Mouse (Mus musculus) forebrain, embryonic 15.5 days (tissue): Measurements from ENCODE around the gene Cpped1. TPM values are rescaled to one million over a fixed set of nuclear protein-coding genes. Genes with fewer than 3 reads are reported as not detected.

Experiments
- ATAC-seq: fragments of 200-750 bp; cut with Nextera tagmentation; replicated peaks from 2 replicates; pipeline ENCODE4 v1.8.0; 2017; ENCODE audit warnings: mild to moderate bottlenecking, moderate TSS enrichment, moderate library complexity
- H3K27ac ChIP-seq: fragments of 300-500 bp; sonication (generic); replicated peaks from 2 replicates; pipeline ENCODE4 v1.5.1; 2015; ENCODE audit warnings: mild to moderate bottlenecking, inconsistent platforms
- H3K27me3 ChIP-seq: fragments of 300-500 bp; sonication (generic); 2 replicates; pipeline ENCODE4 v1.6.1; 2015; ENCODE audit warnings: inconsistent platforms
- H3K36me3 ChIP-seq: fragments of 300-500 bp; sonication (generic); 2 replicates; pipeline ENCODE4 v1.6.1; 2015; ENCODE audit warnings: mild to moderate bottlenecking, inconsistent platforms
- H3K4me1 ChIP-seq: fragments of 300-500 bp; sonication (generic); 2 replicates; pipeline ENCODE4 v1.6.1; 2015; ENCODE audit warnings: inconsistent platforms
- H3K4me2 ChIP-seq: fragments of 300-500 bp; sonication (generic); replicated peaks from 2 replicates; pipeline ENCODE4 v1.6.1; 2015; ENCODE audit warnings: mild to moderate bottlenecking, inconsistent platforms
- H3K4me3 ChIP-seq: fragments of 300-500 bp; sonication (generic); 2 replicates; pipeline ENCODE4 v1.5.1; 2015; ENCODE audit warnings: mild to moderate bottlenecking, inconsistent platforms
- H3K9ac ChIP-seq: fragments of 300-500 bp; sonication (generic); replicated peaks from 2 replicates; pipeline ENCODE4 v1.6.1; 2015; ENCODE audit warnings: mild to moderate bottlenecking, inconsistent platforms
- H3K9me3 ChIP-seq: fragments of 300-500 bp; sonication (generic); 2 replicates; pipeline ENCODE4 v1.6.1; 2016; ENCODE audit warnings: inconsistent platforms
- WGBS: fragments of 180-500 bp; shearing (Covaris S2); methylation state at CpG from one replicate; pipeline ENCODE4 v1.1.7; 2015; ENCODE audit warnings: mixed read lengths; 5-methylcytosine and 5-hydroxymethylcytosine counted together
- polyA plus RNA-seq: library from polyadenylated mRNA; unstranded; fragments of >200 nt; fragmentation: Nextera tagmentation; extraction: Ambion mirVana; gene quantifications from 2 replicates; pipeline ENCODE4 v1.2.1, GENCODE M21; 2015

Cpped1 gene
- polyA plus RNA-seq, 1 experiment from 2014 or later = 13.6 TPM

DNA sequence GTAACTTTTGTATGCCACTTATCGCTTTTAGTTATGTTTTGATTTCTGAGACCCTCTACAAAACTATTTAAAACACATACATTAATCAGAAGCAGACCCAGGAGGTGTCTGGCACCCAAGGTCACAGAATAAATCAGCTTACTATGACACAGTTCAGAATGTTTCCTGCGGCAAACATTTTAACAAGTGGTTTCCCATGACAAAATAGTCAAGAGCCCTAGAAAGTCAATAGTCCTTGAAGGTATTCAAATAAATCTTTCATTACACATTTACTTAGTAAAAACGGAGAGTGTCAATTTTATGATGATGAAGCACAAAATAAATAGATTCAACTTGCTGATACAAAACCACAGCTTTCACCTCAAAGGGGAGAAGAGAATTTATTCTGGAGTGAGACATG is 19.5 kb downstream of the Cpped1 start:
- Histone ChIP-seq H3K4me1 (no peaks in the 10 kb centered on the region), H3K9me3 (no peaks in the 10 kb centered on the region), H3K27ac (no peak overlapping the region), H3K4me3 (no peak overlapping the region), H3K4me2 (no peak overlapping the region), H3K9ac (no peak overlapping the region), H3K27me3 (no peaks in the 10 kb centered on the region), H3K36me3 (no peaks in the 10 kb centered on the region; the same call in 1 of the 2 replicates)
- 84% methylated on average over 3 of the region's 3 CpGs for WGBS
- ATAC-seq = no peak

DNA sequence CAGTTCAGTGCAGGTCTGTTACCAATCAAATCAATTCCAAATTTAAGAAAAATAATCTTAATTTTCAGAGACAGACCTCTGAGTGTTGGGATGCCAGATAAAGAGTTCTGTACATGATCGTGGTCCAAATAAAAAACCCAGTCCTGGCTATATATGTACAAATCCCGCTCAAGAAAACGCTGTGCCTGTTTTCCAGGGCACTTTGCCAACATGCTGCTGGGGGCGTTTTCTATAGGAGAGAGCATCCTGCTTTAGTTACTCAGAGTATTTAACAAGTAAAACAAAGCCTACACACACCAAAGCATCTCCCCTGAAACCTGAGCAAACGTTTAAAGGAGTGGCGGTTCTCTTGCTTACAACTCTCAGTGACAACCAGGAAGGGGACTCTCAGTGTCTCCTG is 27.4 kb downstream of the Cpped1 start:
- no peaks in the 10 kb centered on the region; the same call in 1 of the 2 replicates for H3K36me3 ChIP-seq
- H3K4me3 ChIP-seq = no peak overlapping the region
- H3K4me1 ChIP-seq = peaks cover 6% of the 10 kb centered on the region
- 41% methylated on average over 6 of the region's 6 CpGs for WGBS
- 0 out of 2 replicates have a peak, but pooled peaks have one; percentile 19 for ATAC-seq
- H3K27me3 ChIP-seq = no peaks in the 10 kb centered on the region
- H3K27ac ChIP-seq = 0 out of 2 replicates have a peak overlapping the region, but pooled peaks have one; percentile 25
- no peak overlapping the region for H3K4me2 ChIP-seq
- H3K9me3 ChIP-seq = no peaks in the 10 kb centered on the region
- H3K9ac ChIP-seq = no peak overlapping the region

DNA sequence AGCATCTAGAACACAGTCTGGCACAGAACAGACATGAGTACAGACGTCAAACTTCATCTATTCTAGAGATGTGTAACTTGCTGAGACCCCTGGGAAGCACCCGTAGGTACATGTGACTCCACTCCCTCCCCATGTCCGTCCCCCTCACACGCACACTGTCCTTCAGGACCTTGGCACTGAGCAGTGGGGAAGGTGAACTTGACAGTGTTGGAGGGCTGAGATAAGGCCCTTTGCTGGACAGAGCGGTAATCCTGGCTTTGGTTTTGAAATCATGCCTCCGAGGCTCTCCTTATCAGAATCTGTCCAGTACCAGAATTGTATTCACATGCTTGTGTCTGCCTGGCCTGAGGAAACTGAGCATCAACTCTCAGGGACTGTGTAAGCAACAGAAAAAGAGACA is 28.8 kb downstream of the Cpped1 start:
- Histone ChIP-seq H3K27ac (no peak overlapping the region), H3K4me3 (no peak overlapping the region), H3K9ac (no peak overlapping the region), H3K27me3 (no peaks in the 10 kb centered on the region), H3K4me2 (no peak overlapping the region), H3K36me3 (no peaks in the 10 kb centered on the region), H3K9me3 (no peaks in the 10 kb centered on the region), H3K4me1 (peaks cover 6% of the 10 kb centered on the region)
- ATAC-seq = no peak
- WGBS = 91% methylated on average over 6 of the region's 6 CpGs

DNA sequence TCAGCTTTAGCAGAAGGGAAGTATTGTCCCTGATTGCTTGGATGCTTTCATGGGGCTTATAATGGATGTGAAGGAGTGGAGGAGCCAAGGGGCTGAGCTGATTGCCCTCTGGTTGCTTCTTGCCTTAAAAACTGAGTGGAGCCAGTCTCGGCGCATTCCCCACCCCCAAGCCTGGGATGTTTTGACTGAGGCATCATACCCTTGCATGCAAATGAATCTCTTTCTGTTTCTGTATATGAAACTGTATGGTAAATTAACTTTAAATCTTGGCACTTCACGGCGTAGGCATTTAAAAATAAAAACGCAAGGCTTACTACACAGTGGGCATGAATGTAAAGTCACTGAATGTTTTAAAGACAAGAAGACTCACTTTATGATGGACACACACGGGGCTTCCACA is 30.0 kb downstream of the Cpped1 start:
- no peak for ATAC-seq
- WGBS = 56% methylated on average over 6 of the region's 6 CpGs
- peaks cover 6% of the 10 kb centered on the region for H3K4me1 ChIP-seq
- no peak overlapping the region for H3K4me3 ChIP-seq
- H3K27me3 ChIP-seq = no peaks in the 10 kb centered on the region
- H3K36me3 ChIP-seq = no peaks in the 10 kb centered on the region
- no peak overlapping the region for H3K27ac ChIP-seq
- no peak overlapping the region for H3K4me2 ChIP-seq
- H3K9ac ChIP-seq = no peak overlapping the region
- H3K9me3 ChIP-seq = no peaks in the 10 kb centered on the region

DNA sequence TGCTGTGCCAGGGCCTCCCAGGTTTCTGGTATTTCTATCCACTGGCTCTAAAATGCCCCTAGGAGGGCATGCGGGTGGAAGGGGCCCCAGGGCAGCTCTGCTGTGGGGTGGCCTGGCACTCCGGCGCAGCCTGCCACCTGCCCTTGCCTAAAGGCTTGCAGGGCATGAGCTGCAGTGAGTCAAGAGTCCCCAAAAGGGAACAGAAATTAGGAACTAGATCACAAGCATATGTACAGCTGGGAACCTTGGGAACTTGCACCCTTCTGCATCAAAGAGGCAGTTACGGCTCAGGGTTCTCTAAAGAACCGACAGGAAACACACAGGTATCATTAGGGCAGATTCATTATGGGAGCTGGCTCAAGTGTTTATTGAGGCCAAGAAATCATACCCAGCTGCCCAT is 34.0 kb downstream of the Cpped1 start:
- Histone ChIP-seq H3K9me3 (no peaks in the 10 kb centered on the region), H3K9ac (no peak overlapping the region), H3K4me3 (no peak overlapping the region), H3K27me3 (no peaks in the 10 kb centered on the region), H3K4me2 (no peak overlapping the region), H3K27ac (no peak overlapping the region), H3K4me1 (no peaks in the 10 kb centered on the region), H3K36me3 (no peaks in the 10 kb centered on the region)
- ATAC-seq = no peak
- 86% methylated on average over 5 of the region's 5 CpGs for WGBS

DNA sequence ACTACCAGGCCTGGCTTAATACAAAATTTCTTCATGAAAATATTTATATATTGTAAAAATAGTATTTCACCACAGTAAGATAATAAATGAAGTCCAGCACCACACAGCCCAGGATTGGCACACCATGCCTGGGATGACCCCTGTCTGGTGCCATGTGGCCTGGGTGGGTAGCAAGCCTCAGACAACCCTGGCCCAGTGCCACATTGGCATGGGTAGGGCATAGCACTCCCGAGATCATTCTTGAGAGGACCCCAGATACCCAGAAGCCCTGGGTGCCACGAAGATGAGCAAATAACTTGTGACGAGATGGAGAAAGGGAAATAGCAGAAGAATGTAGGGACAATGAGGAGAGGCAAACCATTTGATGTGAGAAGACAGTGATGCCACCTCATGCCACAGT is 36.0 kb downstream of the Cpped1 start:
- no peak overlapping the region for H3K4me3 ChIP-seq
- no peak overlapping the region for H3K4me2 ChIP-seq
- H3K27me3 ChIP-seq = no peaks in the 10 kb centered on the region
- H3K27ac ChIP-seq = no peak overlapping the region
- no peaks in the 10 kb centered on the region for H3K36me3 ChIP-seq
- no peaks in the 10 kb centered on the region for H3K9me3 ChIP-seq
- H3K4me1 ChIP-seq = no peaks in the 10 kb centered on the region
- ATAC-seq = no peak
- 91% methylated on average over 3 of the region's 3 CpGs for WGBS
- H3K9ac ChIP-seq = no peak overlapping the region

DNA sequence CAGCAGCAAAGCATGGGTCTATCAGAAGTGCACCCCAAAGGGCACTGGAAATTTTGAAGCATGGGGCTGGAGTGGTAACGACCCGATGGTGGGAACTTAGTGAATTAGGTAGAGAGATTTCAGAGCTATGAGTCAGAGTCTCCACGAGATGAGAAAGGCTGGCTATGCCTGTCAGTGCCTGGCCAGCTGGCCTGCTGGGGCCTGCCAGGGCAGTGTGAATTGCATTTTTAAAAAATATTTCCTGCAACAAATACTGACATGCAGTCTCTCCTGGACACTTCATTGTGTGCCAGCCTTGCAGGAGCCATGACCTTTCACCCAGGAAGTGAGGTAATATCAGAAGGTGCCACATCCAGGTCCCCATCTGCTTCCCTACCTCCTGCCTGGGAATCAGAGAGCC is 40.8 kb downstream of the Cpped1 start:
- no peak overlapping the region for H3K4me3 ChIP-seq
- WGBS = 93% methylated on average over 3 of the region's 3 CpGs
- no peaks in the 10 kb centered on the region for H3K36me3 ChIP-seq
- no peaks in the 10 kb centered on the region for H3K4me1 ChIP-seq
- H3K4me2 ChIP-seq = no peak overlapping the region
- ATAC-seq = no peak
- H3K9ac ChIP-seq = no peak overlapping the region
- H3K27me3 ChIP-seq = no peaks in the 10 kb centered on the region
- H3K9me3 ChIP-seq = no peaks in the 10 kb centered on the region
- H3K27ac ChIP-seq = no peak overlapping the region

DNA sequence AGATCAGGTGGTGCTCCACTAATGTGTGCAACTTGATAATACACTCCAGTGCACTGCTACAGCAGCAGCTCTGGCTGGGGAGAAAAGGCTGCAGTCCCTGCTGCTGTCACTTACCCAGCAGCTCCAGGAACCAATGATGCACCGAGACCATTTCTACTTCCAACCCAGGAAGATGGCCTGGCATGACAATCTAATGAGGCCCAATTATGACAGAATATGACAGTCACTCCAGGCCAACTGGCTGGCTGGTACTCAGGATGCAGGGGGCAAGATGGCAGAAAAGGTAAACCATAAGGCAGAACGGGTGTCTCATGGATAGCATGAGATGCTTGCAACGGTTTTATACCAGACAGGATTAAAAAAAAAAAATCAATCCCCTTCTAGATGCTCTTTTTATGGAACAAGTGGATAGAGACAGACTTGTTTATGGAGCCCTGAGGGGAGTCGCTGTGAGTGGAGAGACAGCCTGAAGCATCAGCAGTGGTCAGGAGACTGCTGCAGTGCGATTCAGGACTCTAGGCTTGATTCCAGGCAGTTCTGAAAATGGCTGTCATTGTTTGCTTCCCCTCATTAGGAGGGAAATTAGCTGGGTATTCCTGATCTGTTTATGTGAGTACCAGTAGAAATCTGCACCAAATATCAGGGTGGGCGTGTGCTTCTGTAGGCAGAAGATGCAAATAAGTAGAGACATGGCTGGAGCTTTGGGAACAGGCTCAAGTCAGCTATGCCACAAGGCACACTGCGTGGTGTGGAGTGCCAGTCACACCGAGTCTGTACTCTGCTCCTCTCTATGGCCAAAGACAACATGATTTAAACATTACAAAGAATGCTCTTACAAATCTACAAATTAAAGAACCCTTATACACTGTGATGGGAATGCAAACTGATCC is 56.3 kb downstream of the Cpped1 start:
- ATAC-seq = peak; percentile 46
- no peak overlapping the region for H3K4me2 ChIP-seq
- no peak overlapping the region for H3K4me3 ChIP-seq
- WGBS = 51% methylated on average over 8 of the region's 8 CpGs
- H3K27me3 ChIP-seq = no peaks in the 10 kb centered on the region
- H3K4me1 ChIP-seq = peaks cover 11% of the 10 kb centered on the region; the same call in 1 of the 2 replicates
- H3K9me3 ChIP-seq = no peaks in the 10 kb centered on the region
- no peaks in the 10 kb centered on the region for H3K36me3 ChIP-seq
- H3K27ac ChIP-seq = peak overlapping the region; percentile 34; the same call in 1 of the 2 replicates
- no peak overlapping the region for H3K9ac ChIP-seq

DNA sequence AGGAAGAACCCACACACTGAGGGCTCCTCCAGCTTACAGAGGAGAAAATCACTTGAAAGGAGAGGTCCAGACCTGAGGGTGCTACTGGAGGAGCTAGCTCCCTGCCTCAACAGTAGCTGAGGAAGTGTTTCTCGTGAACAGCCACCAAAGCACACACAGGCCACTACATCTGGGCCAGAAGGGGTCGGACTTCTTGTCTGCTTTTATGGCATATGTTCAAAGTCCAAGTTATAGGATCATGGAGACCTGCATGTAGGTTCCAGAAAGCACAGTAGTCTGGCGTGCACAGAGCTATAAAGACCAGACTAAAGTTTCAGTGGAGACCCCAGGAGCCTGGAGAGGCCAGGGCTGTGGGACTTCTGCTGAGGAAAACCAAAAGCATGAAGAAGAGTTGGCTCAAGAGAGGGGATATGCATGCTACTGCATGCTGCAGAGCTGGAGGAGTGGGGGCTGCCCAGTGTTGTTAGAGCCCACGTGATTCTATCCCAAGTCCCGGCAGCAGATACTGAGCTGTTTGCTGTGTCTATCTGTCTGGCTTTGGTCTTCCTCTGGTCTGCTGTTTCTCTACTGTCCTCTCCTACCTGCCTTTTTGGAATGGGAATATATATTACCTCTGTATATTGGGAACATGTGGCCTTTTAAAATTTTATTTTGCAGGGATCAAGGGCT is 60.1 kb downstream of the Cpped1 start:
- H3K4me2 ChIP-seq = no peak overlapping the region
- no peaks in the 10 kb centered on the region for H3K36me3 ChIP-seq
- H3K4me3 ChIP-seq = no peak overlapping the region
- H3K27me3 ChIP-seq = no peaks in the 10 kb centered on the region
- H3K27ac ChIP-seq = no peak overlapping the region
- WGBS = 85% methylated on average over 5 of the region's 5 CpGs
- no peak overlapping the region for H3K9ac ChIP-seq
- ATAC-seq = no peak
- no peaks in the 10 kb centered on the region for H3K9me3 ChIP-seq
- peaks cover 19% of the 10 kb centered on the region for H3K4me1 ChIP-seq

DNA sequence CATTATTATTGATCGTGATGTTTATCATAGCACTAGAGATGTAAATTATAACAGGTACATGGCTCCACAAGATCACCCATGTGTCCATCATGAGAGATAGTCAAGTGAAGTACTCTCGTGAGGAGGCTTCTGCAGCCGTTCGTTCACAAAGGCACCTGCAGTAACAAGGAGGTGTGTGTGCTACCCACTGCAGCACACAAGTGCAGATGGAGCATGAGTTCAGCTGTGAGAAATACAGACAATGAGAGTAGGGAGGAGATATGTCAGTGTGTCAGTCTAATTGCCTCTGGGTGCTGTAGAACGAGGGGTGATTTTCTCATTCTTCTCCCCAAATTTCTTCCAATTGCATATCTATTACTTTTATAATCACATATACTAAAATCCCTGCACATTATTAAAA is 63.9 kb downstream of the Cpped1 start:
- no peaks in the 10 kb centered on the region for H3K9me3 ChIP-seq
- 63% methylated on average over 5 of the region's 5 CpGs for WGBS

DNA sequence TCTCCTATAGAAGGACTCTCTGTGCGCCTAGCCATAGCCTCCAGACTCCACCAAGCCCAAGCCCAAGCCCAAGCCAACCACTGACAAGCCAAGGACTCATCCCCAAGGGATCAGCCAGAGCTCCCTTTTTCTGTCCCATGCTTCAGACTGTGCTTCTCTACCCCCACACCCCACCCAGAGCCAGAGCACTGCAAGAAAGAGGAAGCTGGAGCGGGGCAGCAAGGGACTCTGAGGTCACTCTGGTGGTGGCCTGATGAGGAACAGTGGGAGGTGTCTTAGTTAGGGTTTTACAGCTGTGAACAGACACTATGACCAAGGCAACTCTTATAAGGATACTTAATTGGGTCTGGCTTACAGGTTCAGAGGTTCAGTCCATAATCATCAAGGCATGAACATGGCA is 65.8 kb downstream of the Cpped1 start:
- WGBS = 89% methylated on average over 2 of the region's 2 CpGs
- no peak overlapping the region for H3K9ac ChIP-seq
- H3K27ac ChIP-seq = no peak overlapping the region
- H3K36me3 ChIP-seq = no peaks in the 10 kb centered on the region
- peaks cover 9% of the 10 kb centered on the region; the same call in 1 of the 2 replicates for H3K4me1 ChIP-seq
- no peak overlapping the region for H3K4me3 ChIP-seq
- no peaks in the 10 kb centered on the region for H3K9me3 ChIP-seq
- H3K4me2 ChIP-seq = no peak overlapping the region
- no peaks in the 10 kb centered on the region for H3K27me3 ChIP-seq
- ATAC-seq = no peak

More for the DNA sequence above, 63.9 kb downstream of the Cpped1 start:
- peak; percentile 69; the same call in 1 of the 2 replicates for ATAC-seq
- no peak overlapping the region for H3K4me3 ChIP-seq
- no peak overlapping the region for H3K9ac ChIP-seq
- H3K27ac ChIP-seq = peak overlapping the region; percentile 1; the same call in 1 of the 2 replicates
- H3K4me2 ChIP-seq = no peak overlapping the region
- no peaks in the 10 kb centered on the region for H3K36me3 ChIP-seq
- H3K4me1 ChIP-seq = peaks cover 9% of the 10 kb centered on the region; the same call in 1 of the 2 replicates
- no peaks in the 10 kb centered on the region for H3K27me3 ChIP-seq

DNA sequence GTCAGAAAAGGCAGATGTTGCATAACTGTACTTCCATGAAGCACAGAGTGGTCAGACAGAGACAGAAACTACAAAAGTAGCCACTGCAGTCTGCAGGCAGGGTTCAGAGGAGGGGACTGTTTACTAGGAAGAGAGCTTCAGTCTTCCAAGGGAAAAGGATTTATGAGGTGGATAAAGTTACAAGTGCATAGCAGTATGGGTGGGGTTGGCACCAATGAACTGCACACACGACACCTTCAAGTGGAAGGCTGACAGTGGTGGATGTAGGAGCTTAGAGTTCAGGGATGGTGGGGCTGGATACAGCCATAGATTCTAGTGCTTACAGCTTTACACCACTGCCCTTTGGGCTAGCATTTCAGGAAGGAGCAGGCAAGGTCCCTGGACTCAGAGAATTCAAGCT is 75.8 kb downstream of the Cpped1 start:
- H3K27ac ChIP-seq = no peak overlapping the region
- WGBS = 94% methylated on average over 1 of the region's 1 CpGs
- H3K9me3 ChIP-seq = no peaks in the 10 kb centered on the region
- H3K4me1 ChIP-seq = no peaks in the 10 kb centered on the region
- no peaks in the 10 kb centered on the region for H3K27me3 ChIP-seq
- H3K9ac ChIP-seq = no peak overlapping the region
- H3K4me3 ChIP-seq = no peak overlapping the region
- no peak overlapping the region for H3K4me2 ChIP-seq
- no peaks in the 10 kb centered on the region for H3K36me3 ChIP-seq
- ATAC-seq = no peak
